Mouse (Mus musculus) c-Kit-positive CD71-positive TER-119-negative erythroid progenitor cells, embryonic 14.5 days (primary cell): ENCODE measurements around the gene Itpa.
"Not testable (repeated sequence)": the region's sequence is repeated elsewhere in the genome, so short reads cannot be mapped to it uniquely, and the experiment has no call there.

Source experiments
- DNase-seq: peaks from one replicate; pipeline ENCODE4 v3.0.0-alpha.2; 2013; ENCODE audit warnings: low read depth

Itpa gene

GRCm38 (mm10) chr2:130667559-130667958 lies at the start of gene Itpa:
Itpa (plus strand) TSS chr2:130667610.
- DNase-seq: peak; percentile 80

GRCm38 (mm10) chr2:130618972-130619371 lies 48.4 kb upstream of the Itpa start:
- no peak for DNase-seq

GRCm38 (mm10) chr2:130628424-130628823 lies 39.0 kb upstream of the Itpa start:
- DNase-seq: peak; percentile 32

- peak; percentile 29 for DNase-seq
These were observed 38.2 kb upstream of the Itpa start for GRCm38 (mm10) chr2:130629080-130629838.

GRCm38 (mm10) chr2:130629839-130630203 lies 37.6 kb upstream of the Itpa start, which contains the start of the genes Fastkd5 and Ubox5:
Fastkd5 (minus strand) TSS chr2:130630027.
Ubox5 (minus strand) TSS chr2:130630038.
- DNase-seq: peak; percentile 86

- DNase-seq: no peak
These were observed 35.0 kb upstream of the Itpa start for GRCm38 (mm10) chr2:130632416-130632815.

GRCm38 (mm10) chr2:130632887-130633675 lies 34.3 kb upstream of the Itpa start:
- DNase-seq: no peak

GRCm38 (mm10) chr2:130634006-130634738 lies 33.2 kb upstream of the Itpa start:
- no peak for DNase-seq

- DNase-seq: no peak
These were observed 32.5 kb upstream of the Itpa start for GRCm38 (mm10) chr2:130634739-130635411.

- peak; percentile 32 for DNase-seq
These were observed 31.6 kb upstream of the Itpa start for GRCm38 (mm10) chr2:130635847-130636246.

GRCm38 (mm10) chr2:130638101-130638611 lies 29.3 kb upstream of the Itpa start:
- no peak for DNase-seq

GRCm38 (mm10) chr2:130639276-130639675 lies 28.1 kb upstream of the Itpa start:
- DNase-seq: no peak

- no peak for DNase-seq
These were observed 25.9 kb upstream of the Itpa start for GRCm38 (mm10) chr2:130641351-130642025.

- no peak for DNase-seq
These were observed 25.2 kb upstream of the Itpa start for GRCm38 (mm10) chr2:130642197-130642660.

- DNase-seq: peak; percentile 81
These were observed 24.6 kb upstream of the Itpa start, which contains the start of gene Lzts3 for GRCm38 (mm10) chr2:130642684-130643369. Lzts3 (minus strand) TSS chr2:130642803.

- DNase-seq: no peak
These were observed 22.2 kb upstream of the Itpa start for GRCm38 (mm10) chr2:130645198-130645597.

- DNase-seq: not testable (repeated sequence)
These were observed 18.4 kb upstream of the Itpa start for GRCm38 (mm10) chr2:130649028-130649427.

GRCm38 (mm10) chr2:130653303-130653702 lies 14.1 kb upstream of the Itpa start:
- DNase-seq: no peak

- DNase-seq: no peak
These were observed 13.7 kb upstream of the Itpa start for GRCm38 (mm10) chr2:130653760-130654159.

- DNase-seq: peak; percentile 58
These were observed 11.6 kb upstream of the Itpa start for GRCm38 (mm10) chr2:130655660-130656339.
